11 mouse cellular contexts compared by ENCODE assay signal in the genomic region with DNA sequence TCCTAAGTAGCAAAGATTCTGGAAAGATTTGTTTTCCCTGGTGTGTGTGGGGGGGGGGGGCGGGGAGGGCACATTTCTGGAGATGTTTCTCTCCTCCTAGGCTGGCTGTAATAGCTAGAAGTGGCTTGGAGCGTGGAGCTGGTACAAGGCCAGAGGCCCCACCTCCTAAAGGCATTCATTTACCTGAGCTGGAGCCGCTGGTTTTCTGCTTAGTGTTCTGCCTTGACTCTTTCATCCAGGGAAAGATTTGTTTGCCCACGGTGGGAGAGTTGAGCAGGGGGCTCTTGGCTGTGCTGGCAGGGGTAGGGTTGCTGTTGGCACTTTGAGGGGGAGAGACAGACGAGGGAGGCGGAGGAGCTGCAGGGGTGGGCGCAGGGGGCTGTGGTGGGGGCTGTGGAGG. TPM values are rescaled to one million over a fixed set of nuclear protein-coding genes. Genes with fewer than 3 reads are reported as not detected.
DNase-seq lines count a peak whose midpoint lies in the region; ATAC-seq and TF ChIP-seq lines count a peak whose summit lies in the region.
"Had no signal": no experiment of that assay in that cellular context is flagged by ENCODE, and none has a peak within 500 bp of the region (broad histone marks: within the 10 kb centered on the region; RNA-seq: fewer than 3 reads in every experiment).

No protein-coding gene starts in this region.

- no peaks in the 10 kb centered on the region for H3K9me3 ChIP-seq in midbrain, embryonic 10.5 days (replicated peaks)
- H3K9me3 ChIP-seq in midbrain, embryonic 15.5 days: no peaks in the 10 kb centered on the region
- H3K9me3 ChIP-seq in intestine, embryonic 14.5 days (ENCODE audit: control insufficient read depth, low read length): no peaks in the 10 kb centered on the region
- H3K9me3 ChIP-seq in limb, embryonic 13.5 days: no peaks in the 10 kb centered on the region

- H3K4me3 ChIP-seq in midbrain, embryonic 10.5 days: peak overlapping the region; percentile 35
- H3K4me3 ChIP-seq in midbrain, embryonic 15.5 days: no peak overlapping the region
- peak overlapping the region; percentile 61 for H3K4me3 ChIP-seq in intestine, embryonic 14.5 days (ENCODE audit: low read depth, low read length)
- peak overlapping the region; percentile 41 for H3K4me3 ChIP-seq in limb, embryonic 13.5 days
- H3K4me3 ChIP-seq in thymus, adult 2 months (ENCODE audit: control insufficient read depth, insufficient read depth, low read length): no peak overlapping the region

- H3K4me2 ChIP-seq in midbrain, embryonic 15.5 days: no peak overlapping the region
- peak overlapping the region; percentile 70 for H3K4me2 ChIP-seq in intestine, embryonic 14.5 days (ENCODE audit: low read length)
- H3K4me2 ChIP-seq in limb, embryonic 13.5 days (replicated peaks): peak overlapping the region; percentile 69

- TF ChIP-seq POLR2A in thymus, adult 2 months (IDR thresholded peaks at IDR 0.05; ENCODE audit: control insufficient read depth, extremely low read depth, insufficient read depth, low read length, poor library complexity): no peak

- 7% methylated on average over 7 of the region's 7 CpGs for WGBS in midbrain, embryonic 10.5 days
- 2% methylated on average over 7 of the region's 7 CpGs for WGBS in midbrain, embryonic 15.5 days
- 11% methylated on average over 7 of the region's 7 CpGs for WGBS in intestine, embryonic 14.5 days
- 27% methylated on average over 7 of the region's 7 CpGs for WGBS in limb, embryonic 13.5 days
- WGBS in thymus, adult 2 months: 98% methylated on average over 7 of the region's 7 CpGs

- no peak for TF ChIP-seq CTCF in thymus, adult 2 months (IDR thresholded peaks at IDR 0.05; ENCODE audit: borderline replicate concordance, control insufficient read depth, extremely low read depth, insufficient read depth, low read length, poor library complexity)

- peaks cover 18% of the 10 kb centered on the region for H3K4me1 ChIP-seq in midbrain, embryonic 10.5 days
- H3K4me1 ChIP-seq in midbrain, embryonic 15.5 days: peaks cover 6% of the 10 kb centered on the region
- H3K4me1 ChIP-seq in intestine, embryonic 14.5 days (replicated peaks; ENCODE audit: control insufficient read depth, insufficient read depth, low read length): peaks cover 38% of the 10 kb centered on the region
- H3K4me1 ChIP-seq in limb, embryonic 13.5 days: peaks cover 71% of the 10 kb centered on the region
- no peaks in the 10 kb centered on the region for H3K4me1 ChIP-seq in thymus, adult 2 months (replicated peaks; ENCODE audit: control insufficient read depth, insufficient read depth, low read length)

- H3K27me3 ChIP-seq in midbrain, embryonic 10.5 days (ENCODE audit: low read depth, poor library complexity, severe bottlenecking): peaks cover 100% of the 10 kb centered on the region
- H3K27me3 ChIP-seq in midbrain, embryonic 15.5 days (replicated peaks): peaks cover 87% of the 10 kb centered on the region
- 0 out of 2 replicates have a peak, but pooled peaks cover 6% of the 10 kb centered on the region for H3K27me3 ChIP-seq in intestine, embryonic 14.5 days (replicated peaks; ENCODE audit: control insufficient read depth, insufficient read depth, low read length)
- peaks cover 65% of the 10 kb centered on the region for H3K27me3 ChIP-seq in limb, embryonic 13.5 days
- H3K27me3 ChIP-seq in thymus, adult 2 months (ENCODE audit: control insufficient read depth, insufficient read depth, low read length): 0 out of 2 replicates have a peak, but pooled peaks cover 2% of the 10 kb centered on the region

- ATAC-seq in midbrain, embryonic 15.5 days (replicated peaks): no peak
- ATAC-seq in intestine, embryonic 14.5 days (replicated peaks; ENCODE audit: low FRiP score, low TSS enrichment, low read depth): no peak
- no peak for ATAC-seq in limb, embryonic 13.5 days (ENCODE audit: low FRiP score, low read depth)
- no peak for ATAC-seq in erythroblast, adult 5-6 weeks (replicated peaks; ENCODE audit: low FRiP score, poor library complexity, severe bottlenecking)
- ATAC-seq: forebrain, postnatal 0 days had no signal

- H3K9ac ChIP-seq in midbrain, embryonic 15.5 days: no peak overlapping the region
- peak overlapping the region; percentile 85 for H3K9ac ChIP-seq in intestine, embryonic 14.5 days (ENCODE audit: low read length)
- H3K9ac ChIP-seq in limb, embryonic 13.5 days: peak overlapping the region; percentile 54; the same call in 1 of the 2 replicates
- H3K9ac ChIP-seq: forebrain, postnatal 0 days had no signal

- H3K27ac ChIP-seq in midbrain, embryonic 10.5 days (replicated peaks): no peak overlapping the region
- H3K27ac ChIP-seq in midbrain, embryonic 15.5 days: no peak overlapping the region
- H3K27ac ChIP-seq in intestine, embryonic 14.5 days (ENCODE audit: low read depth): peak overlapping the region; percentile 88
- H3K27ac ChIP-seq in limb, embryonic 13.5 days: peak overlapping the region; percentile 55; the same call in 1 of the 2 replicates
- no peak overlapping the region; the same call in 1 of the 2 replicates for H3K27ac ChIP-seq in thymus, adult 2 months (ENCODE audit: control insufficient read depth, insufficient read depth, low read length)

- no peaks in the 10 kb centered on the region for H3K36me3 ChIP-seq in midbrain, embryonic 10.5 days
- H3K36me3 ChIP-seq in midbrain, embryonic 15.5 days (replicated peaks): no peaks in the 10 kb centered on the region
- H3K36me3 ChIP-seq in intestine, embryonic 14.5 days (ENCODE audit: control insufficient read depth, insufficient read depth, low read length): no peaks in the 10 kb centered on the region
- H3K36me3 ChIP-seq in limb, embryonic 13.5 days: peaks cover 18% of the 10 kb centered on the region
- no peaks in the 10 kb centered on the region for H3K36me3 ChIP-seq in thymus, adult 2 months (ENCODE audit: control insufficient read depth, insufficient read depth, low read length)

- DNase-seq in midbrain, embryonic 10.5 days (ENCODE audit: low spot score): no peak
- no peak for DNase-seq in intestine, embryonic 14.5 days (ENCODE audit: low spot score)
- DNase-seq in thymus, adult 2 months: no peak
- no peak for DNase-seq in ovary, postnatal 36 days (ENCODE audit: low spot score)
- DNase-seq: forebrain, postnatal 0 days; spleen, adult 18-20 months had no signal

RNA-seq across cellular contexts. Expression of a gene that starts 5.4 kb away (rescaled TPM):
- polyA plus RNA-seq in midbrain, embryonic 10.5 days (2016; fragmentation: Nextera tagmentation; extraction: Ambion mirVana): not detected in 2 replicates
- not detected in 2 replicates for polyA plus RNA-seq in midbrain, embryonic 15.5 days (2015; fragmentation: Nextera tagmentation; extraction: Ambion mirVana)
- polyA plus RNA-seq in intestine, embryonic 14.5 days (2014; fragmentation: Nextera tagmentation; extraction: Ambion mirVana): 2.5 and 2.8 TPM in 2 replicates
- 0.66 and 0.71 TPM in 2 replicates for polyA plus RNA-seq in limb, embryonic 13.5 days (2015; fragmentation: Nextera tagmentation; extraction: Ambion mirVana)
- 0.04 TPM in 1 of 2 replicates, not detected in the other for polyA plus RNA-seq in thymus, adult 2 months (2012; rRNA removed)
- not detected in 2 replicates for total RNA-seq in erythroblast, adult 5-6 weeks (2015; ENCODE audit: low replicate concordance)
- total RNA-seq in erythroblast, adult 5-6 weeks (2017; ENCODE audit: low replicate concordance): not detected in 2 replicates
- total RNA-seq: forebrain, postnatal 0 days; layer of hippocampus, postnatal 25 days had no signal
- polyA plus RNA-seq: forebrain, postnatal 0 days; midbrain, embryonic 11.5 days had no signal

RNA-seq across cellular contexts. Expression of a gene that starts 7.3 kb away (rescaled TPM):
- 0.26 and 1.9 TPM in 2 replicates for polyA plus RNA-seq in midbrain, embryonic 10.5 days (2016; fragmentation: Nextera tagmentation; extraction: Ambion mirVana)
- polyA plus RNA-seq in midbrain, embryonic 15.5 days (2015; fragmentation: Nextera tagmentation; extraction: Ambion mirVana): 0.19 and 0.25 TPM in 2 replicates
- 10.1 and 10.8 TPM in 2 replicates for polyA plus RNA-seq in intestine, embryonic 14.5 days (2014; fragmentation: Nextera tagmentation; extraction: Ambion mirVana)
- polyA plus RNA-seq in limb, embryonic 13.5 days (2015; fragmentation: Nextera tagmentation; extraction: Ambion mirVana): 1.5 and 2.5 TPM in 2 replicates
- polyA plus RNA-seq in thymus, adult 2 months (2012; rRNA removed): 0.85 and 1.4 TPM in 2 replicates
- total RNA-seq in erythroblast, adult 5-6 weeks (2015; ENCODE audit: low replicate concordance): not detected in 2 replicates
- total RNA-seq in erythroblast, adult 5-6 weeks (2017; ENCODE audit: low replicate concordance): not detected in 2 replicates
- total RNA-seq: forebrain, postnatal 0 days; layer of hippocampus, postnatal 25 days had no signal
- polyA plus RNA-seq: forebrain, postnatal 0 days had no signal

RNA-seq across cellular contexts. Expression of a gene that starts 13.8 kb away (rescaled TPM):
- polyA plus RNA-seq in midbrain, embryonic 10.5 days (2016; fragmentation: Nextera tagmentation; extraction: Ambion mirVana): 0.32 and 0.47 TPM in 2 replicates
- polyA plus RNA-seq in midbrain, embryonic 15.5 days (2015; fragmentation: Nextera tagmentation; extraction: Ambion mirVana): 0.14 TPM in 1 of 2 replicates, not detected in the other
- 1.2 and 1.4 TPM in 2 replicates for polyA plus RNA-seq in intestine, embryonic 14.5 days (2014; fragmentation: Nextera tagmentation; extraction: Ambion mirVana)
- polyA plus RNA-seq in limb, embryonic 13.5 days (2015; fragmentation: Nextera tagmentation; extraction: Ambion mirVana): 1.1 and 1.5 TPM in 2 replicates
- 0.43 and 0.63 TPM in 2 replicates for polyA plus RNA-seq in thymus, adult 2 months (2012; rRNA removed)
- not detected in 2 replicates for total RNA-seq in erythroblast, adult 5-6 weeks (2015; ENCODE audit: low replicate concordance)
- not detected in 2 replicates for total RNA-seq in erythroblast, adult 5-6 weeks (2017; ENCODE audit: low replicate concordance)
- total RNA-seq: layer of hippocampus, postnatal 25 days had no signal
- polyA plus RNA-seq: forebrain, postnatal 0 days had no signal

RNA-seq across cellular contexts. Expression of a gene that starts 19.6 kb away (rescaled TPM):
- not detected in 2 replicates for polyA plus RNA-seq in midbrain, embryonic 10.5 days (2016; fragmentation: Nextera tagmentation; extraction: Ambion mirVana)
- polyA plus RNA-seq in midbrain, embryonic 15.5 days (2015; fragmentation: Nextera tagmentation; extraction: Ambion mirVana): not detected in 2 replicates
- polyA plus RNA-seq in intestine, embryonic 14.5 days (2014; fragmentation: Nextera tagmentation; extraction: Ambion mirVana): 7.5 and 7.7 TPM in 2 replicates
- 0.52 and 0.96 TPM in 2 replicates for polyA plus RNA-seq in limb, embryonic 13.5 days (2015; fragmentation: Nextera tagmentation; extraction: Ambion mirVana)
- polyA plus RNA-seq in thymus, adult 2 months (2012; rRNA removed): 1.2 and 1.5 TPM in 2 replicates
- not detected in 2 replicates for total RNA-seq in erythroblast, adult 5-6 weeks (2015; ENCODE audit: low replicate concordance)
- total RNA-seq in erythroblast, adult 5-6 weeks (2017; ENCODE audit: low replicate concordance): 0.34 TPM in 1 of 2 replicates, not detected in the other
- total RNA-seq: forebrain, postnatal 0 days; layer of hippocampus, postnatal 25 days had no signal
- polyA plus RNA-seq: forebrain, postnatal 0 days; midbrain, embryonic 11.5 days had no signal

RNA-seq across cellular contexts. Expression of a gene that starts 32.4 kb away (rescaled TPM):
- not detected in 2 replicates for polyA plus RNA-seq in midbrain, embryonic 10.5 days (2016; fragmentation: Nextera tagmentation; extraction: Ambion mirVana)
- polyA plus RNA-seq in midbrain, embryonic 15.5 days (2015; fragmentation: Nextera tagmentation; extraction: Ambion mirVana): 0.64 TPM in 1 of 2 replicates, not detected in the other
- 30.1 and 34.1 TPM in 2 replicates for polyA plus RNA-seq in intestine, embryonic 14.5 days (2014; fragmentation: Nextera tagmentation; extraction: Ambion mirVana)
- polyA plus RNA-seq in limb, embryonic 13.5 days (2015; fragmentation: Nextera tagmentation; extraction: Ambion mirVana): 4.8 and 5.3 TPM in 2 replicates
- 1.1 and 1.5 TPM in 2 replicates for polyA plus RNA-seq in thymus, adult 2 months (2012; rRNA removed)
- total RNA-seq in erythroblast, adult 5-6 weeks (2015; ENCODE audit: low replicate concordance): not detected in 2 replicates
- total RNA-seq in erythroblast, adult 5-6 weeks (2017; ENCODE audit: low replicate concordance): 0.17 and 0.56 TPM in 2 replicates
- total RNA-seq: forebrain, postnatal 0 days; layer of hippocampus, postnatal 25 days had no signal
- polyA plus RNA-seq: forebrain, postnatal 0 days; midbrain, embryonic 11.5 days had no signal

Comparison
In these comparisons a context has a peak if more than half of its experiments do, and no peak if none do; other contexts are left out.
1. H3K4me3 ChIP-seq: peak in midbrain, embryonic 10.5 days (single experiment), intestine, embryonic 14.5 days (single experiment) and limb, embryonic 13.5 days (single experiment); none in midbrain, embryonic 15.5 days (single experiment) and thymus, adult 2 months (single experiment).
2. H3K27ac ChIP-seq: peak in intestine, embryonic 14.5 days (single experiment) and limb, embryonic 13.5 days (single experiment); none in midbrain, embryonic 10.5 days (single experiment), midbrain, embryonic 15.5 days (single experiment) and thymus, adult 2 months (single experiment).